Mouse (Mus musculus) brain, embryonic 14.5 days (tissue): ENCODE data around the gene Prss38.

Experiments used
- CTCF ChIP-seq: fragments of 200-500 bp; IDR thresholded peaks from 2 replicates; pipeline ENCODE4 v1.5.1; 2012; ENCODE audit warnings: inconsistent platforms, mild to moderate bottlenecking, moderate library complexity, borderline replicate concordance; ENCODE audit not compliant: insufficient read depth, insufficient read length; ENCODE audit errors: extremely low read depth
- POLR2A ChIP-seq: fragments of 200-500 bp; IDR thresholded peaks from 2 replicates; pipeline ENCODE4 v1.6.1; 2012; ENCODE audit warnings: mild to moderate bottlenecking, inconsistent platforms, borderline replicate concordance; ENCODE audit not compliant: poor library complexity, insufficient read depth, insufficient read length, severe bottlenecking; ENCODE audit errors: extremely low read depth

DNA sequence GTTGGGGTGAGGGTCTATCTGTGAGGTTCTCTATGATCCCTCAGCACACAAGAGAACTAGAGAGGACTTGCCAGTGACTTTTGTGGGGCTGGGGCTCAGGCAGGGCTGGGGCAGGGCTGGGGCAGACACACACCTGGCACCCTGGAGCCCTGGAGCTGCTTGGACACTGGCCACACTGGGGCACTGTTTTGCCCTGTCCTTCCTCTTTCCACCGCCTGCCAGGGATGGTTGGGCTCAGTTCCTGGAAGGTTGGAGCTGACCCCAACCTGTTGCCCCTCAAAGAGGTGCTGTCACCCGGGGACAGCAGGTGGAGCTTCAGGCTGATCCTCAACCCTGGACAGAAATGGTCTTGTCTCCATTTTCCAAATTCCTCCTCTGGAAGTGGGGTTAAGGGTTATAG lies 39.5 kb downstream of the Prss38 start:
- no peak for TF ChIP-seq POLR2A
- no peak for TF ChIP-seq CTCF
